Mouse (Mus musculus): ENCODE measurements around the gene Fstl4. TPM values are rescaled to one million over a fixed set of nuclear protein-coding genes. Genes with fewer than 3 reads are reported as not detected.
A peak's percentile ranks its signal among the peaks of the same experiment; 100 is the strongest.

Fstl4 gene
- polyA plus RNA-seq, 1 experiment from 2014 or later: 1.7 TPM

- WGBS: 75% methylated on average over 2 of the region's 2 CpGs
- ATAC-seq (ENCODE audit: insufficient number of reproducible peaks, insufficient read depth, low FRiP score, low read depth): no peak
These were observed 364.2 kb downstream of the Fstl4 start for GRCm38 (mm10) chr11:53128661-53129060.

GRCm38 (mm10) chr11:53132406-53133035 is 368.1 kb downstream of the Fstl4 start:
- Histone ChIP-seq H3K4me2 (replicated peaks; ENCODE audit: low read depth, low read length) (peak overlapping the region; percentile 34), H3K36me3 (ENCODE audit: control insufficient read depth, insufficient read depth, low read length) (no peaks in the 10 kb centered on the region), H3K4me3 (ENCODE audit: low read depth, low read length) (no peak overlapping the region), H3K27me3 (ENCODE audit: control insufficient read depth, insufficient read depth, low read length) (no peaks in the 10 kb centered on the region), H3K4me1 (ENCODE audit: control insufficient read depth, insufficient read depth, low read length) (no peaks in the 10 kb centered on the region; the same call in 1 of the 2 replicates), H3K9me3 (ENCODE audit: control insufficient read depth, low read depth, low read length) (no peaks in the 10 kb centered on the region), H3K27ac (ENCODE audit: low read length) (no peak overlapping the region), H3K9ac (replicated peaks; ENCODE audit: low read depth, low read length) (no peak overlapping the region)
- WGBS: 10% methylated on average over 23 of the region's 23 CpGs
- ATAC-seq (ENCODE audit: insufficient number of reproducible peaks, insufficient read depth, low FRiP score, low read depth): no peak

More at GRCm38 (mm10) chr11:53128661-53129060, 364.2 kb downstream of the Fstl4 start:
- no peaks in the 10 kb centered on the region; the same call in 1 of the 2 replicates for H3K4me1 ChIP-seq (ENCODE audit: control insufficient read depth, insufficient read depth, low read length)
- H3K27ac ChIP-seq (ENCODE audit: low read length): no peak overlapping the region
- H3K36me3 ChIP-seq (ENCODE audit: control insufficient read depth, insufficient read depth, low read length): no peaks in the 10 kb centered on the region
- no peaks in the 10 kb centered on the region for H3K9me3 ChIP-seq (ENCODE audit: control insufficient read depth, low read depth, low read length)
- no peak overlapping the region for H3K4me2 ChIP-seq (replicated peaks; ENCODE audit: low read depth, low read length)
- no peak overlapping the region for H3K4me3 ChIP-seq (ENCODE audit: low read depth, low read length)
- no peak overlapping the region for H3K9ac ChIP-seq (replicated peaks; ENCODE audit: low read depth, low read length)
- no peaks in the 10 kb centered on the region for H3K27me3 ChIP-seq (ENCODE audit: control insufficient read depth, insufficient read depth, low read length)

- Histone ChIP-seq H3K36me3 (ENCODE audit: control insufficient read depth, insufficient read depth, low read length) (no peaks in the 10 kb centered on the region), H3K9me3 (ENCODE audit: control insufficient read depth, low read depth, low read length) (no peaks in the 10 kb centered on the region), H3K27me3 (ENCODE audit: control insufficient read depth, insufficient read depth, low read length) (no peaks in the 10 kb centered on the region), H3K4me1 (ENCODE audit: control insufficient read depth, insufficient read depth, low read length) (no peaks in the 10 kb centered on the region; the same call in 1 of the 2 replicates), H3K27ac (ENCODE audit: low read length) (no peak overlapping the region), H3K9ac (replicated peaks; ENCODE audit: low read depth, low read length) (no peak overlapping the region), H3K4me2 (replicated peaks; ENCODE audit: low read depth, low read length) (no peak overlapping the region), H3K4me3 (ENCODE audit: low read depth, low read length) (no peak overlapping the region)
- WGBS: 85% methylated on average over 11 of the region's 11 CpGs
- no peak for ATAC-seq (ENCODE audit: insufficient number of reproducible peaks, insufficient read depth, low FRiP score, low read depth)
These were observed 371.9 kb downstream of the Fstl4 start for GRCm38 (mm10) chr11:53136371-53136770.

- H3K9me3 ChIP-seq (ENCODE audit: control insufficient read depth, low read depth, low read length): no peaks in the 10 kb centered on the region
- H3K9ac ChIP-seq (replicated peaks; ENCODE audit: low read depth, low read length): no peak overlapping the region
- H3K4me2 ChIP-seq (replicated peaks; ENCODE audit: low read depth, low read length): no peak overlapping the region
- no peak overlapping the region for H3K27ac ChIP-seq (ENCODE audit: low read length)
- WGBS: 62% methylated on average over 8 of the region's 8 CpGs
- H3K4me1 ChIP-seq (ENCODE audit: control insufficient read depth, insufficient read depth, low read length): no peaks in the 10 kb centered on the region; the same call in 1 of the 2 replicates
- no peak overlapping the region for H3K4me3 ChIP-seq (ENCODE audit: low read depth, low read length)
- ATAC-seq (ENCODE audit: insufficient number of reproducible peaks, insufficient read depth, low FRiP score, low read depth): no peak
- H3K27me3 ChIP-seq (ENCODE audit: control insufficient read depth, insufficient read depth, low read length): no peaks in the 10 kb centered on the region
- H3K36me3 ChIP-seq (ENCODE audit: control insufficient read depth, insufficient read depth, low read length): no peaks in the 10 kb centered on the region
These were observed 372.9 kb downstream of the Fstl4 start for GRCm38 (mm10) chr11:53137381-53137780.

- Histone ChIP-seq H3K4me1 (ENCODE audit: control insufficient read depth, insufficient read depth, low read length) (no peaks in the 10 kb centered on the region), H3K4me2 (replicated peaks; ENCODE audit: low read depth, low read length) (no peak overlapping the region)
- no peak for ATAC-seq (ENCODE audit: insufficient number of reproducible peaks, insufficient read depth, low FRiP score, low read depth)
These were observed 373.8 kb downstream of the Fstl4 start for GRCm38 (mm10) chr11:53138212-53138611.

GRCm38 (mm10) chr11:53139666-53140065 is 375.2 kb downstream of the Fstl4 start:
- Histone ChIP-seq H3K27me3 (ENCODE audit: control insufficient read depth, insufficient read depth, low read length) (no peaks in the 10 kb centered on the region), H3K4me1 (ENCODE audit: control insufficient read depth, insufficient read depth, low read length) (no peaks in the 10 kb centered on the region), H3K36me3 (ENCODE audit: control insufficient read depth, insufficient read depth, low read length) (no peaks in the 10 kb centered on the region), H3K4me3 (ENCODE audit: low read depth, low read length) (no peak overlapping the region), H3K4me2 (replicated peaks; ENCODE audit: low read depth, low read length) (no peak overlapping the region), H3K9ac (replicated peaks; ENCODE audit: low read depth, low read length) (no peak overlapping the region), H3K27ac (ENCODE audit: low read length) (no peak overlapping the region), H3K9me3 (ENCODE audit: control insufficient read depth, low read depth, low read length) (no peaks in the 10 kb centered on the region)
- WGBS: 94% methylated on average over 3 of the region's 3 CpGs
- ATAC-seq (ENCODE audit: insufficient number of reproducible peaks, insufficient read depth, low FRiP score, low read depth): no peak

More at GRCm38 (mm10) chr11:53138212-53138611, 373.8 kb downstream of the Fstl4 start:
- Histone ChIP-seq H3K9ac (replicated peaks; ENCODE audit: low read depth, low read length) (no peak overlapping the region), H3K4me3 (ENCODE audit: low read depth, low read length) (no peak overlapping the region), H3K27me3 (ENCODE audit: control insufficient read depth, insufficient read depth, low read length) (no peaks in the 10 kb centered on the region), H3K9me3 (ENCODE audit: control insufficient read depth, low read depth, low read length) (no peaks in the 10 kb centered on the region), H3K36me3 (ENCODE audit: control insufficient read depth, insufficient read depth, low read length) (no peaks in the 10 kb centered on the region), H3K27ac (ENCODE audit: low read length) (no peak overlapping the region)
- WGBS: 85% methylated on average over 6 of the region's 6 CpGs

GRCm38 (mm10) chr11:53140196-53140595 is 375.8 kb downstream of the Fstl4 start:
- no peak overlapping the region for H3K27ac ChIP-seq (ENCODE audit: low read length)
- 78% methylated on average over 8 of the region's 8 CpGs for WGBS
- ATAC-seq (ENCODE audit: insufficient number of reproducible peaks, insufficient read depth, low FRiP score, low read depth): no peak
- no peak overlapping the region for H3K4me2 ChIP-seq (replicated peaks; ENCODE audit: low read depth, low read length)
- no peaks in the 10 kb centered on the region for H3K27me3 ChIP-seq (ENCODE audit: control insufficient read depth, insufficient read depth, low read length)
- H3K36me3 ChIP-seq (ENCODE audit: control insufficient read depth, insufficient read depth, low read length): no peaks in the 10 kb centered on the region
- H3K9me3 ChIP-seq (ENCODE audit: control insufficient read depth, low read depth, low read length): no peaks in the 10 kb centered on the region
- no peak overlapping the region for H3K4me3 ChIP-seq (ENCODE audit: low read depth, low read length)
- H3K4me1 ChIP-seq (ENCODE audit: control insufficient read depth, insufficient read depth, low read length): no peaks in the 10 kb centered on the region
- H3K9ac ChIP-seq (replicated peaks; ENCODE audit: low read depth, low read length): no peak overlapping the region

- no peak overlapping the region for H3K9ac ChIP-seq (replicated peaks; ENCODE audit: low read depth, low read length)
- no peaks in the 10 kb centered on the region for H3K9me3 ChIP-seq (ENCODE audit: control insufficient read depth, low read depth, low read length)
- no peak overlapping the region for H3K4me2 ChIP-seq (replicated peaks; ENCODE audit: low read depth, low read length)
- H3K4me1 ChIP-seq (ENCODE audit: control insufficient read depth, insufficient read depth, low read length): no peaks in the 10 kb centered on the region
- no peak for ATAC-seq (ENCODE audit: insufficient number of reproducible peaks, insufficient read depth, low FRiP score, low read depth)
- H3K4me3 ChIP-seq (ENCODE audit: low read depth, low read length): no peak overlapping the region
- no peaks in the 10 kb centered on the region for H3K36me3 ChIP-seq (ENCODE audit: control insufficient read depth, insufficient read depth, low read length)
- H3K27ac ChIP-seq (ENCODE audit: low read length): no peak overlapping the region
- 82% methylated on average over 10 of the region's 10 CpGs for WGBS
- no peaks in the 10 kb centered on the region for H3K27me3 ChIP-seq (ENCODE audit: control insufficient read depth, insufficient read depth, low read length)
These were observed 376.4 kb downstream of the Fstl4 start for GRCm38 (mm10) chr11:53140722-53141400.

Measured in stomach, embryonic 14.5 days (tissue).